Mouse (Mus musculus): Measurements from ENCODE around the gene AI661453. TPM values are rescaled to one million over a fixed set of nuclear protein-coding genes. Genes with fewer than 3 reads are reported as not detected.

AI661453 gene
- total RNA-seq, 2 experiments from 2014 or later, result 0.32 to 0.41 TPM

DNA sequence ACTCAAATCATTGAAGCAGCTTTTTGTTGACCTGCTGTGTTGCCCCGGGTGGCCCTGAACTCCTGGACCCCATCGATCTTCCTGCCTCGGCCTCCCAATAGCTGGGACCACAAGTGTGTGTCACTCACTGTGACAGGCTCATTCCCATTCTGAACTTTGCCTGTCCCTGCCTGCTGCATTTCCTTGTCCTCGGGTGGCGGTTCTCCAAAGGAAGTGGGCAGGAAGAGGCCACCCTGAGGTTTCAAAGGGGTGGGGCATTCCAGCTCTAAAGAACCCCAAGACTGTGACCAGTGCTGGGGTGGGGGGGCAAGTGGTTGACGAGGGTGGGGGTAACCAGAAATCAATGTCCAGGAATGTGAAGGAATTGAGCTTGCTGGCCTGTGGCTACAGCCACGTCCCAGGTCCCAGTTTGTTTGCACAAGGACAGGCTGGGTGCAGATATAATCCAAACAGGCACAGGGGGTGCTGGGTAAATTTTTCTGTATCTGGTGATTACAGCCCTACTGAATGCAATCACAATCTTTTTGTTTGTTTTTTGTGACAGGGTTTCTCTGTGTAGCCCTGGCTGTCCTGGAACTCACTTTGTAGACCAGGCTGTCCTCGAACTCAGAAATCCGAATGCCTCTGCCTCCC, 3.1 kb downstream of the AI661453 start:
- DNase-seq (ENCODE audit: low spot score in 2 of 2), result no peak
- intact Hi-C loops (cut with DNase I), result no loop called here

DNA sequence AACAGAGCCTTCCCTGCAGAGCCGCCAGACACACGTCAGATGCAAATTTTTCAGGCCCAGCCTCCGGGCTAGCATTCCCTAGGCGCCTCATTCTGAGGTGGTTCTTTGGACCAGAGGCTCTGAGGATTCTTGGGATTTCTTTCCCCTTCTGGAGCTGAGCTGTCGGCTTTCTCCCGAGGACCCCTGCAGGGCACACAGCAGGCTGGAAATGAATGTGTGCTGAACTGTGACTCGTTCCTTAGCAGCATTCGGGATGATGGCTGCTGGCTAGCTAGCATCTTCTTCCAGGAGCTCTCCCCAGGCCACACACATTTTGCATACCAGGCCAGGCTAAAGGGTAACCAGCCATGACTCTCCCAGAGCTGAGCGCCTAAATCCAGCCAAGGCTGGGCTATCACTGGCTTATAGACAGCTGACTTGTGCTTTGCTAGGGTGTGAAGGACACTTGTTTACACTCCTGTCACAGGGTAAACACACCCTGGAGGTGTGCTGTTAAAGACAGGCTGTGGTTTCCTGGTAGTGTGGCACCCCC, 4.0 kb downstream of the AI661453 start:
- intact Hi-C loops (cut with DNase I), result no loop called here
- no peak for DNase-seq (ENCODE audit: low spot score in 2 of 2)

DNA sequence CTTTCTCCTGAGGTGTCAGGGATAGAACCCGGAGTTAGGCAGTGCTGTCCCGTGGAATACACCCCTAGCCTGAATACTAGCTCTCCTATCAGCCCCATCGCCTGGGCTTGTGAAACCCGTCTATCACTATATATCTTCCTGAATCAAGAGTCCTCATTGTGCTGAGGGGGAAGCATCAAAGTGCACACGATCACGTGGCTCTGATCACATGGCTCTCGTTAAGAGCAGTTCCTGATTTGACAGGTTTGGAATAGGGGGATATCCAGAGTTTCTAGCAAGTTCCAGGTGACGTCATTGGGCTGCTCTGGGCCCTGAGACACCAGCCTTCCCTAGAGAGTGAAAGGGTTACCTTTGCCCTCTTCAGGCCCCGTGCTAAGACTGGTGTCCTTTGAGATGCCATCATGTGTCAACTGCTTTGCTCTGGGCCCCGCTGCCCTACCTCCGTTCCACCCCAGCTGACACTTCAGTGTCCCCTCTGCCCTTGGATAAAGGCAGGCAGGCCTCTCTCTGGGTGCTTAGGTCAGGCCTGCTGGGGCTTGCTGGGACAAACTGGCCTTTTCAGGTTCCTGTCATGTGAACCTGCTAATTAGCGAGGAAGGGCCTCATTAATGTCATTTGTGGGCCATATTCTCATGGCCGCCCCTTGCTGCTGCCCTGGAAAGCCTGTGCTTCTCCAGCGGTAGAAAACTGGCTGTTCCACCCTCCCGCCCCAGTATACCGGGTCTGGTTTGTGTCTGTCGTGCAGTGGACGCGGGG, 5.1 kb downstream of the AI661453 start:
- intact Hi-C loops (cut with DNase I), result no loop called here
- no peak for DNase-seq (ENCODE audit: low spot score in 2 of 2)

- DNase-seq (ENCODE audit: low spot score in 2 of 2), result no peak
- intact Hi-C loops (cut with DNase I), result no loop called here
Observed at GRCm38 (mm10) chr17:47442271-47442670, 5.9 kb downstream of the AI661453 start.

DNA sequence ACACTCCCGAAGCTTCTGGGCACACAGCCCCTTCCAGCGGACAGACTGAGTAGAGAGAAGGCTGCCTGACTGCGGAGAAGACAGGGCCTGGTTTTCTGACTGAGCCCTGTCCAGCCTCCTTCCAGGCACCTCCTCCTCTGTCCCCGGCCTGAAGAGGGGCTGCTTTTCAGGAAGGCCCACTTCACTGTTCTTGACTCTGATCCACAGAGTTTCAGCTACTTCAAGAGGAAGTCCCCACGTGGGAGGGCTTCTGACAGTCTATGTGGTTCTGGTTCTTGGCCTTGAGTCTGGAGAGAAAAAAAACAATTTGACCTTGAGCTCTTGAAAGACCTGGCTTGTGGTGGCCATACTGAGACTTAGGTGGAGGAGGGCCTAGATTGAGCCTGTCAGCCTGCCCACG, 7.7 kb downstream of the AI661453 start:
- intact Hi-C loops (cut with DNase I), result no loop called here
- DNase-seq (ENCODE audit: low spot score in 2 of 2), result no peak

- intact Hi-C loops (cut with DNase I), result no loop called here
- no peak for DNase-seq (ENCODE audit: low spot score in 2 of 2)
Observed at GRCm38 (mm10) chr17:47445518-47445917, 9.1 kb downstream of the AI661453 start.

DNA sequence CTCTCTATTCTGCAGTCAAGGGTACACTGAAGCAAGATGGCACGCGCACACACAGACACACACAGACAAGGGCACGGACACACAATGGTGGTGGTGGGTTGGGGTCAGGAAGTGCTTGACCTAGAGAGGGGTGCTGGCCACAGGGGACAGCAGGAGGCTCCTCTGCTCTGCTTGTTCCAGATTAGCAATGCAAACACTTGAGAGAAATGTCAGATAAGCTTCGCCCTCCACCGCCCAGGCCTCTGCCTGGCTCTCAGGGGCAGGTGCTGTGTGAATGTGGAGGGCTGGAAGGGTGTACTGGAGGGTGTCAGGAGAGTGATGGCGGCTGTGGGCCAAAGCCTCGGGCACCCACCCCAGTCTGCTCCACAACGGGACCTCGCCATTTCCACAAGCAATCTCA, 9.6 kb downstream of the AI661453 start:
- intact Hi-C loops (cut with DNase I), result no loop called here
- no peak for DNase-seq (ENCODE audit: low spot score in 2 of 2)

DNA sequence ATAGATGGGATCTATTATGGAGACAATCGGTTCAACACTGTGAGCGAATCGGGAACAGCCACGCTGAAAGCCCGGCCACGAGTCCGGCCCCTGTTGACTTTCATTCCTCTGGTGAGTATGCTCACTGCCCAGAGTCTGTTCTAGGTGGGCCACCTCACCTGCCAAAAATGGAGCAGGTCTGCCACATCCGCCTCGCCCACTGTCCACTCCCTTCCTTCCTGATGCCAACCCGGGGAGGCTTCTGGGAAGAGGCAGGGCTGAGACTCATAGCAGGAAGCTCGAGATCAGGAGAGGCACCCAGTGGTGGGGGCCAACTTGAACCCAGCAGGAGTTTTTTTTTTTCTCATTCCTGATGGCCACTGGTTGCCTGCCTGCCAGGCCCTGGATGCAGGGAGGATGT, 10.1 kb downstream of the AI661453 start:
- intact Hi-C loops (cut with DNase I), result no loop called here

DNA sequence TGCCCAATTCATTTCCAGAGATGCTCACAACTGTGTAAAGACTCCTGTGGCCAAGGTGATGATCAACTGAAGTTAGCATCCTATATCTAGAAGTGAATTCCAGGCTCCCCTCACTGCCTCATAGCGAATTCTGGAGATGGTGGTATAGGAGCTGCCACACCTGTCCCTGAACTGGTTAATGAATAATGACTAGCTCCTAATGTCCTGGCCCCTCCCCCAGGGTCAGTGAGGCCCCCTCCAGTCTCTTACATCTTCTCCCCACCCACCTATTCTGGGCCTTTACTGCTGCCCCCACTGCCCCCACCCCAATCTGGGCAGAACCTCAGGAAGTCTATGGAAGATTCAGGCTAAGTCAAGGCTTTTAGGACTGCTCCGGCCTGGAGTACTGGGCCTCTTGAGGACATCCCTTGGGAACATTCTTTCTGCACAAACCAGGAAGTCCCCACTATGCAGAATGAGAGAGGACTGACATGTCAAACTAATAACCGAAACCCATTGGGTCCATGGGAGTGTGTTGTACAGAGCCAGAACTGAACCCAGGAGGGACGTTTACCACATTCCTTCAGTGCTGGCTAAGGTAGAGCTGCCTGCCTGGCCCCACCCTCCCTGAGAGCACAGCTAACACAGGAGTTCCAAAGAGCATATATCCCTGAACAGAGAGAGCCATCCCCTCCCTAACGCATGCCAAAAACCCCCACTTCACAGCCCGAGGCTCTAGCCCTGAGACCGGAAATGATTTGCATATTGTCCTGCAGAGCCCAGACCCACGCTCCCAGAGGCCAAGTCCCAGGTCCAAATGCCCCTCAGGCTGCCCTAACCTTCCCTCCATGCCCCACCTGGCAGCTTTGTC, 12.3 kb downstream of the AI661453 start:
- intact Hi-C loops (cut with DNase I), result no loop called here
- no peak for DNase-seq (ENCODE audit: low spot score in 2 of 2)

More for the DNA sequence above, 10.1 kb downstream of the AI661453 start:
- DNase-seq (ENCODE audit: low spot score in 2 of 2), result no peak

GRCm38 (mm10) chr17:47449432-47449831, 13.0 kb downstream of the AI661453 start:
- DNase-seq (ENCODE audit: low spot score in 2 of 2), result no peak
- intact Hi-C loops (cut with DNase I), result no loop called here

- intact Hi-C loops (cut with DNase I), result no loop called here
- DNase-seq (ENCODE audit: low spot score in 2 of 2), result no peak
Observed at GRCm38 (mm10) chr17:47450239-47450638, 13.8 kb downstream of the AI661453 start.

GRCm38 (mm10) chr17:47450880-47451565, 14.6 kb downstream of the AI661453 start:
- DNase-seq (ENCODE audit: low spot score in 2 of 2), result no peak

DNA sequence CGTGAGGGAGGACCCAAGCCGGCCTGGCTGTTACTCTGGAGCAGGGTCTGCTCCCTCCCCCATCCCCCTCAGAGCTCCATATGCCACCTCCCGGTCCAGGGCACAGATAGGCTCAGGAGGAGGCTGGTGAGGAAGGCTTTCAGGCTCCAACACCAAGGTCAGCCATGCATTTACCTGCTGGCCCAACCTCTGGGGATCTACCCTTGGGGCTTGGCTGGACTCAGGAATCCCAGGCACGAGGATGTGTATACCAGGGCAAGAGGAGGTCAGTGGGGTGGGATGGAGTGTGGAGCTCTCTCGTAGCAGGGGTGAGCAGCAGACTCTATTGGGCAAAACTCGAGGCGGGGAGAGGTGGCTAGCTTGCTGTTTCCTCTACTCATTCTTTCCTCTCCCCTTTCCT, 16.5 kb downstream of the AI661453 start:
- no peak for DNase-seq (ENCODE audit: low spot score in 2 of 2)
- intact Hi-C loops (cut with DNase I), result no loop called here

More at GRCm38 (mm10) chr17:47450880-47451565, 14.6 kb downstream of the AI661453 start:
- intact Hi-C loops (cut with DNase I), result no loop called here

DNA sequence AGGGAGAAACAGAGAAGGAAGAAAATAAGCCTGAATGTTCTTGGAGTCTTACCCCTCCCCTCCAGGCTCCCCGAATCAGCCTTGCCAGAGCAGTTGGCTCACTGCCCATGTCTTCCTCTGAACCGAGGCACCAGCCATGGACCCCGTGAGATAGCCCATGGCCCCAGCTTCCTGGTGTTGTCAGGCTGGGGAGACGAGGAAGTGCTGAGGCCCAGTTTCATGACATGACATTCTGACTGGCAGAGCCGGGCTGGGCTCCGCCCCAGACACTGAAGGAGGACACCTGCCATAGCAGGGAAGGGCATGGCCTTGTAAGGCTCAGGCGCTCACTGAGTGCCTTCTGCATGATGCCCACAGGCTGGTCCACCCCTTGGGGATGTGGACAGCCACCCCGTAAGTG, 18.3 kb downstream of the AI661453 start:
- peak in 1 of 2 experiments; percentile 14 for DNase-seq (ENCODE audit: low spot score in 2 of 2)
- intact Hi-C loops (cut with DNase I), result no loop called here

GRCm38 (mm10) chr17:47458310-47458709, 21.9 kb downstream of the AI661453 start:
- DNase-seq (ENCODE audit: low spot score in 2 of 2), result no peak
- intact Hi-C loops (cut with DNase I), result no loop called here

- intact Hi-C loops (cut with DNase I), result no loop called here
- no peak for DNase-seq (ENCODE audit: low spot score in 2 of 2)
Observed at GRCm38 (mm10) chr17:47458936-47459335, 22.5 kb downstream of the AI661453 start.

DNA sequence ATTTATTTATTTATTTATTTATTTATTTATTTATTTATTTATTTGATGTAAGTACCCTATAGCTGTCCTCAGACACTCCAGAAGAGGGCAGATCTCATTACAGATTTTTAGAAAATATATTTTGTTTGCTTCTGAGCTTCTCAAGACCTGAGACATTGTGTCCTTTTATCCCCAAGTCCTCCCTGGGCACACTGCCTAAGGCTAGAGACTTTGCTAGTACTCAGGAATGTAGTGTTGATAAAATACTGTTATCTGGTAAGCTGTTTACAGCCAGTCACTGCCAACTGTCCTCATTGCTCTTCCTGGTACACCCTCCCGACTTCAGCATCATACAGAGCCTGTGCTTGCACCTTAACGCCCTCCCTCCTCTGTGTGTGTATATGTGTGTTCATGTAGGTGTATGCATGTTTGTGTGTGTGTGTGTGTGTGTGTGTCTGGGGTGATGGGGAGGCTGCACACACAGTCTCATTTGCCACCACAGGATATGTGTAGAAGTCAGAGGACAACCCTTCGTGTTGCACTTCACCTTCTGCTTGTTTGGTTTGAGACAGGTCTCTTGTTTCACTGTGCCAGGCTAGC, 23.0 kb downstream of the AI661453 start:
- intact Hi-C loops (cut with DNase I), result no loop called here
- DNase-seq (ENCODE audit: low spot score in 2 of 2), result no peak

DNA sequence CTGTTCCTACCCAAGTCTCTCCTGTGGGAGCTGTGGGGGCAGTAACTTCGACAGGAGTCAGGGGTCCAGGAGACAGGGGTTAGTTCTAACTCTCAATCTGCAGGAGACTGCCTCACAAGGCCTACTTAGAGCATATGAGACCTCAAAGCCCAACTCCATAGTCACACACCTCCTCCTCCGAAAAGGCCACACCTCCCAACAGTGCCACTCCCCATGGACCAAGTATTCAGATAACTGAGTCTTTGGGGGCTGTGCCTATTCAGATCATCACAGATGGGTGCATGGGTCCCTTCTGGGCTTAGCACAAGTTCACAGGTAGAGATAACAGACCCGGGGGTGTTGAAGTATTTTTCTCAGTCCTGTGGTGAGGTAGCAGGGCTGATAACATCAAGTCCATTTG, 25.3 kb downstream of the AI661453 start:
- DNase-seq (ENCODE audit: low spot score in 2 of 2), result no peak

DNA sequence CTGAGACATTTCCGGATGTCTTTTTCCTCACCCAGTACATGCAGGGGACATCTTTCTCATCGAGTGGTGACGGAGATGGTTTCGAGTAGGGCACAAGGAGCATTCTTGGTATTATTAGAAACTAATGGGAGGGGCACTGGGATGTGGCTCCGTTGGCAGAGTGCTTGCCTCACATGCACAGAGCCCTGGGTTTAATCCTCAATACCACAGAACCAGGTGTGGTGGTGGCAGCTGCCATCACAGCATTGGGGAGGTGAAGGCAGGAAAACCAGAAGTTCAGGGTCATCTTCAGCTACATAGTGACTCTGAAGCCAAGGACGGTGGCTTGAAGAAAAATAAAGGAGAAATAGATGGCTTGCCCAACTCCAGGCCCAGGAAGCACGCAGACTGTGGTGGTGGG, 25.8 kb downstream of the AI661453 start:
- intact Hi-C loops (cut with DNase I), result no loop called here
- DNase-seq (ENCODE audit: low spot score in 2 of 2), result no peak

More for the DNA sequence above, 25.3 kb downstream of the AI661453 start:
- intact Hi-C loops (cut with DNase I), result no loop called here

Measured in left cerebral cortex, postnatal 25 days (tissue).